Mouse (Mus musculus) embryo, embryonic 10.5 days (tissue): Measurements from ENCODE around the gene Necab3.
A peak's percentile ranks its signal among the peaks of the same experiment; 100 is the strongest.

Experiments
- DNase-seq: peaks from one replicate; pipeline ENCODE4 v3.0.0-alpha.2; 2015; ENCODE audit warnings: low spot score

Necab3 gene

DNA sequence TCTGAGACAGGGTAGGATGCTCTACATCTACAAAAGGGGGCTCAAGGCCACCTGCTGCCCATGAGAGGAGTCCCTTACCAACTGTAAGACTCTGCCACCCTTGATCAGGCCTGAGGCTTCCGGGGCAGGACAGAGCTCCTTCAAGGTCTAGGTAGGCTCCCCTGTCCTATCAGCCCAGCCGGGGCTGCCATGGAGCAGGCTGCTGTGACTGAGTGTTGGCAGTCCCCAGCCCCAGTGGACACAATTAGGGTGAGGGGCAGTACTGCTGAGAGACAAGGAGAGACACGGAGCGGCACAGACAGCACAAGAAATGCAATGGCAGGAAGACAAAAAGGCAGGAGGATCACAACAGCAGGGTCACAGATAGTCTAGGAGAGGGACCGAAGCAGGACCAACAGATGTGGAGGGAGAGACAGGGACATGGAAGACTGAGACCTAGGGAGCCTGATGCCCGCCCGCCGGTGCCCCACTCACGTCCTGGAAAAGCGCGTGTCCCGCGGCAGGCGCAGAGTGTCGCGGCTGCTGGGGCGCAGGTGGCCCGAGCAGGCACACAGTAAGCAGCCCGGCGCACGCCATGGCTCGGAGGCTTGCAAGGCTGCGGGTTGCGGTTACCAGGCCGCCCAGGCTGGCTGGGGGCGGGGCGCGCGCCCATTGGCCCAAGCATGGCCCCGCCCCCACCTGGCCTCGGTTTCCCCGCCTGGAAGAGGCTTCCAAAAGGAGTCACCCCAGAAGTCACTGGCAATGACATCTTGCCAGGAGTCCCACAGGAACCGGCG lies at the start of gene Necab3:
TSS of gene Necab3 (minus strand) at position 627 of the 776 bp plus-strand sequence.
- peak; percentile 57 for DNase-seq

DNA sequence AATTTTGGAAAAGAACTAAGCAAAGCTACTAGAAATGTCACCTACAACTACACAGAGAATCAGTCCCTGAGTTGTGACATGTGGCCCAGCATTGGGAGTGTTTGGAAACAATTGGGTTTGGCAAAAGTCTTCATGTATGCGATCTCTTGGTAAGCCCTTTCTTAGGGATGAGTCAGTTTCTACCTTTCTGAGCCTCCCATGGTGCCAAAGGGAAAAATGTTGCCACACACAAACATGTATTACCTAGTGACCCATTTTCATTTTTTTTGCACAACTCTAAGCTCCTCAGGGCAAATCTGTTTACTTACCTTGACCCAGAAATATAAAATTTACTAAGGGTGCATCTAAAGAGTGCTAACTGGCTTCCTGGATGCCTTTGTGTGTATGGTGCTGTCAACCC lies 48.3 kb upstream of the Necab3 start:
- no peak for DNase-seq

DNA sequence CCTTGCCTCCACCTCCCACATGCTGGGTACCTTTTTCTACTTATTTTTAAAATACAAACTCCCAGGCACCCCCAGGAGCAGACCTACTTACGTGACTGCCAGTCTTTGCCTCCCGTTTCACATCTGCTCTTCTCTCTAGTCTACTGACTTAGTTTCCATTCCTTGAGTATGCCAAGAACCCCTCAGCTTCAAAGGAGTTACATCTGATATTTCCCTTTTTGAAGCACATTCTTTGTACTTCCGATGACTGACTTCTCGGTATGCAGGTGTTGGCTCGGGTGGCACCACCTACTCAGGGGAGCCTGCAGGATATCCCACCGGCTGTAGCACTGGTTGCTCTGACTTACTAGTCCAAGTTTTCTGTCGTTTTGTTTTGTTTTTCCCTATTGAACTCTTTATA lies 45.5 kb upstream of the Necab3 start:
- no peak for DNase-seq

DNA sequence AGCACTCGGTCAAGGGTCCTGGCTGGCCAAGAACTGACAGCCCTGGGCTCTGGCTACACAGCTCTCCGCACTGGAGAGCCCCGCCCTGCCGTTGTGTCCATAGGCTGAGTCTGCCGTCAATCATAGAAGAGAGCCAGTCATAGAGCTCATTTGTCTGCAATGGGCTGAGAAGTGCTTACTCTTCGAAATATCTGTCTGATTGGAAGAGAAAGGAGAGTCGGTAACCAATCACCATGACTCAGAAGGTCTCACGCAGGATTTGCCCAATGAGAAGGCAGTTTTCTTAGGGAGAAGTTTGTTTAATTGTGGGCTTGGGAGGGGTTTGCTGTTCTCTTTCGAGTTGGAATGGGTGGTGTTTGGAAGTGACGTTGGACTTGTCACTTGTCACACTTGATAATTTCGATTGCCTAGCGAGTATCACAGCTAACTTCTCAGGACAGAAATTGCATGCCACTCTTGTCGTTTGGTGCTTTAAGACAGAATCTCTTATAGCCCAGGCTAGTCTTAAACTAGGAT lies 45.0 kb upstream of the Necab3 start, which contains the start of gene Pxmp4:
TSS of gene Pxmp4 (minus strand) at position 71 of the 516 bp plus-strand sequence.
- peak; percentile 99 for DNase-seq

DNA sequence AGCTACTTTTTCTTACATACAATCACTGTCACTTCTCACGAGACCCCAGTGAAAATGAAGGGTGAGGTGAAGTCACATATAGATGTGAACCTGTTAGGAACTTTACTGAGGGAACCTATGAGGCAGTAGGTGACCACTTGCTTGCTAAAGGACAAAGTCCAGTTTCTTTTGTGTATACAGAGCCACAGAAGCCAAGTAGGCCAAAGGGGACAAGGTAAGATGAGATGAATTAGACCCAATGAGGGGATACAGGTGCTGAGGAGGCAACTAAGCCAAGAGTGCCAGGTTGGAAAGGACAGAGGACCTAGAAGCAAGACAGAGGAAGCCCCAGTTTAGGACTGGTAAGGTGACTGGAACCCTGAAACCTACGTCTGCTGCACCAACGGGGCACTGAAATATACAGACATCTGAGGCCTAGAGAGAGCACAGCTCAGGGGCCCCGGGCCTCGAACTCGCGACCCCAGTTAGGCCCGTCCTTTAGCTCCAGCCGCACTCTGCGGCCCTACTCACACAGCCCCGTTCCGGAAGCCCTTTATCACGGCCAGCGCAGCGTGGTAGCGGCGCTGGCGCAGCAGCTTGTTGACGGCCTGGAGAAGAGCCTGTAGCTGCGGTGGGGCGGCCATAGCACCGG lies 44.4 kb upstream of the Necab3 start:
- peak; percentile 21 for DNase-seq

DNA sequence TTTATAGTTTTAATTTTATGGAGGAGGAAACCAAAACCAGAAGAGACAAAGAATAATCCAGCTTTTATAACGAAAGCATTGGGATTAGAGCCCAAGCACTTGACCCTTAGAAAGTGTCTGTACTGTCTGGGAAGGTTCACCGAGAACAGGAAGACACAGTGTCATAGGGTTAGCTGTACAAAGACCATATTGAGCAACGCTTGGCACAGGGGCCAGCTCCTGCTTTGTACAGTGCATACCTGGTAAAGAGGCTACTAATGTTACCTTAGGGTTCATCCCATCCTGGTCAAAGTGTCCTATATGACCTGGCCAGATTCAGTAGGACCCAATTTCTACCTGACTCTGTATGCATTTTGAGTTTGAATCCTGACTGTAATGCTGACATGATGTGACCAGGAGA lies 42.6 kb upstream of the Necab3 start:
- no peak for DNase-seq

DNA sequence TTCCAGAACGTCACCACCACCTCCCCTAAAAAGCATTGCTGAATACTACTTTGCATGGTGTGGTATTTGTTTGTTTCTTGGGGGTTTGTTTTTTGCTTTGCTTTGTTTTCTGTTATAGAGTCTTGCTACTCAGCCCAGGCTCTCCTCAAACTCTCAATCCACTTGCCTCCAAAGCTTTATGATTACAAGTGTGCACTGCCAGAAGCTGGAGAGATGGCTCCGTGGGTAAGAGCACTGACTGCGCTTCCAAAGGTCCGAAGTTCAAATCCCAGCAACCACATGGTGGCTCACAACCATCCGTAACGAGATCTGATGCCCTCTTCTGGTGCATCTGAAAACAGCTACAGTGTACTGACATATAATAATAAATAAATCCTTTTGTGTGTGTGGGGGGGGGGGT lies 41.9 kb upstream of the Necab3 start:
- DNase-seq, result no peak

DNA sequence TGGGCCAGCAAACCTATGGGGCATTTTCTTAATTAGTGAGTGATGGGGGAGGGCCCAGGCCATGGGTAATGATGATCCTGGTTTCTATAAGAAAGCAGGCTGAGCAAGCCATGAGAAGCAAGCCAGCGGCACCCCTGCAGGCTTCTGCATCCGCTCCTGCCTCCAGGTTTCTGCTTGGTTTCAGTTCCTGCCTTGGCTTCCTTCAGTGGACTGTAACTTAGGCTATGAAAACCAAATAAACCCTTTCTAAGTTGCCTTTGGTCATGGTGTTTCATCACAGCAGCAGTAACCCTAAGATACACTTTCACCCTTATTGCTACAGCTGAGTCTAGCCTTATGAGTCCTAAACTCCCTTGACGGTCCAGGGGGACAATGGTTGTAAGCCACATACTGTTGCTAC lies 38.7 kb upstream of the Necab3 start:
- no peak for DNase-seq

DNA sequence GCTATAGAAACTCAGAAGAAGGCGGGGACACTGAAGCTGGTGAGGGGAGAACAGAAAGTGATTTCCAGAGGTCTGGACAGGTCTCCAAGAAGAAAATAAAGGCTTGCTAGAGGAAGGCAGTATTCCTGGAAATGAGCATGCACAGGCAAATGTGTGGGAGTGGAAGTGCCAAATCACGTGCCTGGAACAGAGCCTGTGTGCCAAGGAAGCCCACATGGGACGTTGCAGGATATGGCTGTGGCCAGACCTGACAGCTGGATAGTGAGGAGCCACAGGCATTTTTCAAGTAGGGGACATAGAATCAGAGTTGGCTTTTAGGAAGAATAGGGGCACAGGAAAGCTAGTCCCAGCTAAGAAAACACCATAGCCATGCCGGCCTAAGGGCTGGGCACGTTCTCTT lies 37.1 kb upstream of the Necab3 start:
- DNase-seq, result no peak

DNA sequence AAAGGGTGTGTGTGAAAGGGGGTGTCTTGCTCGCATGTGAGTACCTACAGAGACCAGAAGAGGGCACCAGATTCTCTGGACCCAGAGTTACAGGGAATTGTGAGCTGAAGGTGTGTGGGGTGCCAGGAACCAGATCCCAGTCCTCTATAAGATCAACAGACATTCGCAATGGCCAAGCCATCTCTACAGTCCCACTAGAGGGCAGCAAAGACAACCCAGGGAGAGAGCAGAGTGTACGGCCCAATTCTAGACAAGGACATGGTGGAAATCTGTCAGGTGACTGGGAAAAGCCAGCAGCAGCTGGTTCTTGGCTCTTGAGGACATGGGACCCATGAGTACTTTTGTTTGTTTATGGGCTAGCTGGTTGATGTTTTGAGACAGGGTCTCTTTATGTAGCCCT lies 34.3 kb upstream of the Necab3 start:
- DNase-seq, result peak; percentile 51

DNA sequence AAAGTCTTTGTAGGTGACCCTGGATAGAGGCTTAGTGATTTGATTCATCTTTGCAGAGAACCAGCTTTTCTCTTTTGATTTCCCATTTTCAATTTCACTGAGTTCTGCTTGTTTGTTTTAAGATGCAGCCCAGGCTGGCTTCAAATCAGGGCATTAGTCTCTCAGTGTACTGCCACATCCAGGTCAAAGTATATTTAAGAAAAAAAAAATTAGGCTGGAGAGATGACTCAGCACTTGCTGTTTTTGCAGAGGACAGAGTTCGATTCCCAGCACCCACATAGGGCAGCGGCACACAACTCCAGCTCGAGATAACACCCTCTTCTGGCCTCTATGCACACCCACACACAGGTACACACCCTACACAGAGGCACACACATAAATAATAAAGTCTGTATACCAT lies 32.5 kb upstream of the Necab3 start:
- DNase-seq, result no peak

DNA sequence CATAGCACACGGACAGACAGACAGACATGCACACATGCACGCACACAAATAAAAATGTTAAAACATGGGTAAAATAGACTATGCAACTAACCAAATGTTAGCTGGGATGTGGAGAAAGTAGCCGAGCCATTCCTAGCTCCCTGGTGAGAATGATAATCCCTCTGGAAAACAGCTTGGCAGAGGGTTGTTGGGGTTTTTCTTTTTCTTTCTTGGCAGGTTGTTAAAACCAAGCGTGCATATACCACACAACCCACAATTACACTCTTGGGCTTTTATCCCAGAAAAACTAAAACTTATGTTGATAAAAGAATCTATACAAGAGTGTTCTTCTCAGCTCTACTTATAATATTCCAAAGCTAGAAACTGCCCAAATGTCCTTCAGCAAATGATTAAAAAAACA lies 30.4 kb upstream of the Necab3 start:
- DNase-seq, result no peak

DNA sequence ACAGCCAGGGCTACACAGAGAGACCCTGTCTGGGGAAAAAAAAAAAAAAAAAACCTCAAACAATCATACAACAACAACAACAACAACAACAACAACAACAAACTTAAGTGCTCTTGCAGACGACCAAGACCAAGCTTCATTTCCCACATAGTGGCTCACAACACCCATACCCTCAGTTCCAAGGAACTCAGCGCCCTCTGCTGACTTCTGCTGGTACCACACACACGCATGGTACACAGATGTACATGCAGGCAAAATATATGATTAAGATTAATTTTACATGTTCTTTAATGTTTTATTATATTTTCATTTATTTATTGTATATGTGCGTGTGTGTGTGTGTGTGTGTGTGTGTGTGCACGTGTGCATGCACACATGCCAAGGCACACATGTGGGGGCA lies 27.7 kb upstream of the Necab3 start:
- DNase-seq, result peak; percentile 59

DNA sequence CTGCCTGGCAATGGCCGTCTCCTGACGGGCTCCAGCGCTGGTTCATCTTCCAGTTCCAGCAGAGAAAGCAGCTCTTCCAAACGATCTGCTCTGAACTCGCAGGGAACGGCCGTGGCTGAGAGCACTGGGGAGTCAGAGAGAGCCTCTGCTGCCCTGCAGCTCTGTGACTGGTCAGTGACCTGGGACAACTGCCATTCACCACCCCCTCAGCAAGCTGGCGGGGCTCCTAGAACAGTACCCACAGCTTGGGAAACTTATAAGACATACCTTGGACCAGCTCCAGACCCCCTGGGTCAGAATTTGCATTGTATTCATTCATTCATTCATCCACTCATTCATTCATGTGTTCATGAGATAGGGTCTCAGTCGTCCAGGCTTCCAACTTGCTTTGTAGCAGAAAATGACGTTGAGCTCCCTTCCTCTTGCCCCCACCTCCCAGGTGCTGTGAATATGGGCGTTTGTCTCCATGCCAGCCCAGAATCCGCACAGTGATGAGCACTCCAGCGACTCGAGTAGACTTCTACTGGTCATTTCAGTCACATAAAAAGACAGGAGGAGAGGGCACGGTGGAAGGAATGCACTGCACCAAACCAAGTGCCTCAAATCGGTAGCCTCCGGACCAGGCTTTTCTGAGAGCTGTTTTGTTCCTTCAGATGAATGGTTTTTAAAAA lies 26.4 kb upstream of the Necab3 start:
- DNase-seq, result no peak

DNA sequence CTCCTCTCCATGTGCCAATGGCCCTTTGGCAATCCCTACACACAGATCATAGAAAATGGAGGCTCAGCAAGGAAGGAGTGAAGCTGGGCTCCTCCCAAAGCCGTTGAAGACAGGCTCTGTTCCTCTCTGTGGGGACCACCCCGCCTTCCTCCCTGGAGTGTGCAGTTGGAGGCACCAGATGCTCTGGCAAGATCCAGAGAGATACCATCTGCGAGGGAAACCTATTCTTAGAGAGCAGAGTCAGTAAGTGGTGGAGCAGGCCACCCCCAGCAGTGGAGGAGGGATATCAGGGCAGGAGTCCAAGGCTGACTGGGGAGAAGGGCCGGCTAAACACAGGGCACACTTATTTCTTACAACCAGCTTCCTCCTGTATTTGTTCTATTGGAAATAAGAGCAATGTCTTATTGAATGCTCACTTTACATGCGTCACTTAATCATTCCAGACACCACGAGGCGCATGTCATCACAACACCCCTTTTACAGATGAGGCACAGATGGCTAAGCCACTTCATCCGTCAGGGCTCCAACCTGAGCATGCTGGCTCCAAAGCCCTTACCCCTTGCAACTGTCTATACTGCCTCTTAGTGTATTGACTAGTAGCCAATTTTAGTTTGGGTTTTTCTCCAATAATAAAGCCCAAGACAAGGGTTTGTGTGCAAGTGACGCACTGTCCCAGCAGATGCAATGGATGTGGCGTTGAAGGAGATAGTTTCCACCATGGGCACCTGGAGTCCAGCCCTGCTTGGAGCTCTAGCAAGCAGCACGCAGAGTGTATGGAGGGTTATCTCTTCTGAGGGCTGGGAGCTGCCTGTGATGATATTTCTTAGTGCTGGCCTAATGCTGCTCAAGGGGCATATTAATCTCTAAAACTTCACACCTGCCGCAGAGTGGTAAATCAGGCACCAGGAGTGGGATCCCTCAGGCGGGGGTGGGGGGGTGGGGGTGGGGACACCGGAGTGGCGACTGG lies 25.5 kb upstream of the Necab3 start:
- DNase-seq, result no peak

DNA sequence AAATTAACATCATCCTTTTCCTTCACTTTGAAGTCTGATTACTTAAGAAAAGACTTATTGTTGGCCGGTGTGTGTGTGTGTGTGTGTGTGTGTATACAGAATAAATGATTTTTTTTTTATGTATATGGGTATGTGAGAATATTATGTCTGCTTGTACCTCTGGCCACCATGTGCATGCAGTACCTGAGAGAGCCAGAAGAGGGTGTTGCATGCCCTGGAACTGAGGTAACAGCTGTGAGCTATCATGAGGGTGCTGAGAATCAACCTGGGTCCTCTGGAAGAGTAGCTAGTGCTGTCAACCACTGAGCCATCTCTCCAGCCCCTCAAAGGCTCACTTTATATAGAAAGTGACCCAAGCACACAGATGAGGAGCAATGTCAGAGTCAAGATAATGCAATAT lies 22.7 kb upstream of the Necab3 start:
- no peak for DNase-seq

DNA sequence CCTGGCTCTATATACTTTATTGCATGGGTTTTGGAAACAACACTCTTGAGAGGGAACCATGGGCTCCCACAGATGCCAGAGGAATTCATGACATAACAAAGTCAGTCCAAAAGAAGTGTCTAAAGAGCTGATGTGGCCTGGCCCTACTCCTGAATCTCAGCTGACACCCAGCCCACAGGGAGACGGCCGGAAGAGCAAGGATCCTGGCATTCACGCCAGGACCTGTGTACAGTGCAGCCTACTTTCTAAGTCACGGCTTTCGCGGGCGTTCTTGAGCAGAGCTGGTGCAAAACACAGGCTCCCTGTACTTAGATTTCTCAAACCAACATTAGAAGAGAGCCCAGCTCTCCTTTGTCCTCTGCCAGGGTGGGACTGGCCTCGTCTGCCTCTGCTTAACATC lies 21.9 kb upstream of the Necab3 start:
- DNase-seq, result no peak

DNA sequence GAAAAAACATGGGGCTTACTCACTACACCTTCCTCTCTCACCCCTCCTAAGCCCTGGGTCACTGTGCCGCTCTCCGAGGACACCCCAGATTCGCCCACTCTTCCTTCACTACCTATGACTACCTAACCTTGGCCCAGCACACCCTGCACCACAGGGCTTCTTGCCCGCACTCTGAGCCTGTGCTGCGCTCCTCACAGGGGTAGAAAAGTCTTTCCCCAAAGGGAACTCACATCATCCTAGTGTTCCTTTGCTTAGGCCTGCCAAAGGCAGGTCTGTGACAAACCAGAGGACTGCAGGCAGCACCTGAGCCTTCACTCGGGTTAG lies 19.0 kb upstream of the Necab3 start:
- no peak for DNase-seq

DNA sequence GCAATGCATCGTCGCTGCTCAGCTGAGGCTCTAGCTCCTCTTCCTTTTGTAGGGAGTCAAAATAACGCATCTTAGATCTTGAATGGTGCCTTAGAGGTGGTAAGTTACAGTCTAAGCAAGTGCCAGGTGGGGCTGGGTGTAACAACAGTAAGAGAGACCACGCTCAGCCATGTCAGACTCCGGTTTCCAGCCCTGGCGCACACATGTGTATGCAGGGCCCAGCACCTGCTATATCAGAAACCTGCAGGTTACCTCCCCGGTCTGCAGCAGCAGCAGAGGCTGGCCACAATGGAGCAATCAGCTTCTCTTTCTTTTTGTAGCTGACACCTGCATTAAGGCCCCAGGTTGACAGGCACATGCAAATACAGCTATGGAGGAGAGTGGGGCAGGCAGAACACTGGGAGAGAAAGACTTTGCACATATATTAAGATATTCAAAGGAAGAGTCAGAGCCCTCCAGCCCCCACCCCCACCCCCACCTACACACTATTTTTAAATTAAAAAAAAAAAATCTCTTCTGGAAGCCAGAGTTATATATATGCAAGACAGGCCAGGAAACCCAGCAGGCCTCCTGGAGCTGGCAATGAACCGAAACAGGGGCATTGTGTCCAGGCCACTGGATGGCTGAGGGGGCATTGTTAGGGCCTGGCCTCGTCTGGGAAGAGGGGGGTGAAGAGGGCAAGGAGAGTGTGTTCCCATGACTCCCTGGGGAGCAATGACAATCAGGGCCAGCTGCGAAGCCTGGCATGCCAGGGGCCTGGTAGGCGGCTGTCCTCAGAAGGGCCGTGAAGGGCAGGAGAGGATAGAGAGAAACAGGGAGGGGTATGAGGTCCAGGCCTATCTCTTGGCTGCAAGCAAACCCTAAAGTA lies 18.4 kb upstream of the Necab3 start:
- peak; percentile 69 for DNase-seq

DNA sequence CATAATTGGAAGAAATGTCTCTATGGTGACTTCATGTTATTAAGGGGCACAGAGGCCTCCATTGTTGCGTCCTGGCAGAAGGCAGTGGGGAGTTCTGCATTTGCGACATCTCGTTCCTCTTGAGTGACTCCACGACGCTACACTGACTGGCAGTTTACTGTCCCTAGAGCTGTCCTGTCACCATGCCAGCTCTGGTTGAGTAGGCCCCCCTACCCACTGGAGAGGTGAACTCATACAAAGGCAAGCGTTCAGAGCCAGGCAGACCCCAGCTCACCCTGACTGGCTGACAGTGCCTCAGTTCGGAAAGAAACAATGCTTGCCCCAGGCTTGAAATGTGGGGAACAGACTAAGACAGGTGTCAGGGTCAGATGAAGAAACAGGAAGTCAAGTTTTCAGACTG lies 15.6 kb upstream of the Necab3 start:
- DNase-seq, result no peak

DNA sequence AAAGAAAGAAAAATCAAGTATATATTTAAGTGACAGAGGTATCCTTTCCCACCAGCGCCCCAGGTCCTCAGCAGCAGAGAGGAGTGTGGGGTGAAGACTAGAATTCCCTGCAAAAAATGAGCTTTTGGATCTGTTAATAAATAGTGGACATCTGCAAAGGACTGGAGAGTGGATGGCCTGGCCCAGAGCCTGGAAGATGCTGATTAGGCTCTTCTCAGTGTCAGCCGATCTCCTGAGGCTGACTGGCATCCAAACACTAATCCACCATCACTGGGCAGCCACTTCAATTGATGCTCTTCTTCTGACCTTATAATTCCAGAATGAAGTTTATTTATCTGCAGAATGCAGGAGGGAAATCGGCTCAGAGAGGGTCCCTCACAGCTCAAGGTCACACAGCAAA lies 14.3 kb upstream of the Necab3 start:
- DNase-seq, result no peak
